Mouse (Mus musculus) kidney, adult 11 months (tissue): ENCODE data around the gene Adat1.
"Not testable (repeated sequence)": the region's sequence is repeated elsewhere in the genome, so short reads cannot be mapped to it uniquely, and the experiment has no call there.

Source experiments
- DNase-seq: peaks from one replicate; pipeline ENCODE4 v3.0.0; 2022

The Adat1 gene

DNA sequence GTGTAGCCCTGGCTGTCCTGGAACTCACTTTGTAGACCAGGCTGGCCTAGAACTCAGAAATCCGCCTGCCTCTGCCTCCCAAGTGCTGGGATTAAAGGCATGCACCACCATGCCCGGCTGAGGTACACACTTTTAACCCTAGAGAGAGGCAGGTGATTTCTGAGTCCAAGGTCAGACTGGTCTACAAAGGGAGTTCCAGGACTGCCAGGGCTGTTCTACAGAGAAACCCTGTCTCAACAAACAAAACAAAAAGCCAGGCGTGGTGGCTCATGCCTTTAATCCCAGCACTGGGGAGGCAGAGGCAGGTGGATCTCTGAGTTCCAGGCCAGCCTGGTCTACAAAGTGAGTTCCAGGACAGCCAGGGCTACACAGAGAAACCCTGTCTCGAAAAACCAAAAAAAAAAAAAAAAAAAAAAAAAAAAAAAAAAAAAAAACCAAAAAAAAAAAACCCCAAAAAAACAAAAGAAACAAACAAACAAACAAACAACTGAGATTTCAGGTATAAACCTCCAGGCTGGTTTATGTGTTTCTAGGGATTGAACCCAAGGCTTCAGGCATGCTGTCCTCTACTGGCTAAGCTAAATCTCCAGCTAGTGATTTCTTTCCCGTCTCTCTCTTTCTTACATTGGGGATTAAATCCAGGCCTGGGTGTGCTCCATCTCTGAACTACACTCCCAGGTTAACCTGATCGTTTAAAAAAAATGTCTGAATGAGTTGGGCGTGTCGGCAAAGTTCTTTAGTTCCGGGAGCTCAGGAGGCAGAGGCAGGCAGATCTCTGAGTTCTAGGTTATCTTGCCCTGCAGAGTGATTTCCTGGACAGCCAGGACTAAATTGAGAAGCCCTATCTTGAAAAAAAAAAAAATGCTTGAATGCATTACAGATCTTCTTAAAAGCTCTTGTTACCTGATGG lies 53.8 kb downstream of the Adat1 start:
- not testable (repeated sequence) for DNase-seq

DNA sequence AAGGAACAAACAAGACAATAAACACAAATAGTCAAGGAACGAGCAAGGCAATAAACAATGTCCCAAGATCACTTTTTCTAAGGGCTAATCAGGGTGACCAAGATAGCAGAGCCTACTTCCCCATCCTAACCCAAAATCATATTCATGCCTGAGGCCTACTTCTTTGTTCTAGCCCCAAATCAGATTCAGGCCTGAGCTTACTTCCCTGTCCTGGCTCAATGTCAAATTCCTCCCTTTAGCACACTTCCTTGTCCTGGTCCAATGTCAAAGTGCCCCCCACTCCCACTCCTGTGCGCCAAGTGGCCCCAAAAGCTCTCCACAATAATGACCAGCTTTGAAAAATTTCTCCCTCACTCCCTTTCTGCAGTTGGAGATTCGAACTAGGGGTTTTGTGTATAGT lies 54.9 kb downstream of the Adat1 start:
- DNase-seq = no peak

DNA sequence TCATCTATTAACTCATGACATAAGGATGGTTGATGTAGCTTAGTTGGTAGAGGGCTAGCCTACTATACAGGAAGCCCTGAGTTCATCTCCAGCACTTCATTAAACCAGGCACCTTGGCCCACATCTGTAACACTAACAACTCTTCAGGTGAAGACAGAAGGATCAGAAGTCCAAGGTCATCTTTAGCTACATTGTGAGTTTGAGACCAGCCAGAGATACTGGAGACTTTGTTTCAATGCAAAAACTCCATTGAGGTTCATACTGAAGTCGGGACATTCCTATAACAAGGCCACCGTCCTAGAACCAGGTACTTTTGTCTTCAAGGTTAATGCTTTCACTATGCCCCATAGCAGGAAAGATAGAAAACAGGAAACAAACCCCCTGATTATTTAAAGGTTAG lies 57.9 kb downstream of the Adat1 start:
- no peak for DNase-seq

DNA sequence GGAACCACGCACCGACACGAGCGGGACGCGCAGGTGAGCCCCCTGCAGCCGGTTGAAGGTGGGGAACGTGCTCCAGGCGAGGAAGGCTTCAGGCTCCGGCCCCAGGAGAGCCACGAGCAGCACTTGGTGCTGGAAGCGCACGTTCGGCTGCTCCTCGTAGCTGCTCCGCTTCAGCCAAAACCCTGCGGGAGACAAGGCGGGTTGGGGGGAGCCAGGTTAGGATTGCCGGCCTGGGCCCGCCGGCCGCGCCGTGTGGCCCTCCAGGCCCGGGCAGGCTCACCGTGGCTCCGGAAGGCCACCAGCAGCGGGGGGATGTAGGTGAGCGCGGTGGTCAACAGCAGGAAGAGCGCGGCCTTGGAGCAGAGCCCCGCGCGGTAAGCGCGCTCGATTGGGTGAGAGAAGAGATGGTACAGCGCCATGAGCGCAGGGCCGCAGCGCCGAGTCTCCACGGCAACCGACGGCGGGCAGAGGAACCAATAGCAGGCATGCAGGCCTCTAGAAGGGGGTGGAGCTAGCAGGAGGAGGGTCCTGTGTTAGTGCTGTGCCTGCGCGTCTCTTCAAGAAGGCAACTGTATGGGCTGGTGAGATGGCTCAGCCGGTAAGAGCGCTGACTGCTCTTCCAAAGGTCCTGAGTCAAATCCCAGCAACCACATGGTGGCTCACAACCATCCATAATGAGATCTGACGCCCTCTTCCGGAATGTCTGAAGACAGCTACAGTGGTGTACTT lies 58.6 kb downstream of the Adat1 start, which contains the start of gene Tmem231:
Gene Tmem231 (minus strand): TSS at position 534 of the 729 bp plus-strand sequence.
- DNase-seq = peak; percentile 90

- peak; percentile 78 for DNase-seq
Measured at GRCm38 (mm10) chr8:111932580-111933336, 59.3 kb downstream of the Adat1 start.

GRCm38 (mm10) chr8:111931721-111932120 lies 60.4 kb downstream of the Adat1 start:
- DNase-seq = no peak

DNA sequence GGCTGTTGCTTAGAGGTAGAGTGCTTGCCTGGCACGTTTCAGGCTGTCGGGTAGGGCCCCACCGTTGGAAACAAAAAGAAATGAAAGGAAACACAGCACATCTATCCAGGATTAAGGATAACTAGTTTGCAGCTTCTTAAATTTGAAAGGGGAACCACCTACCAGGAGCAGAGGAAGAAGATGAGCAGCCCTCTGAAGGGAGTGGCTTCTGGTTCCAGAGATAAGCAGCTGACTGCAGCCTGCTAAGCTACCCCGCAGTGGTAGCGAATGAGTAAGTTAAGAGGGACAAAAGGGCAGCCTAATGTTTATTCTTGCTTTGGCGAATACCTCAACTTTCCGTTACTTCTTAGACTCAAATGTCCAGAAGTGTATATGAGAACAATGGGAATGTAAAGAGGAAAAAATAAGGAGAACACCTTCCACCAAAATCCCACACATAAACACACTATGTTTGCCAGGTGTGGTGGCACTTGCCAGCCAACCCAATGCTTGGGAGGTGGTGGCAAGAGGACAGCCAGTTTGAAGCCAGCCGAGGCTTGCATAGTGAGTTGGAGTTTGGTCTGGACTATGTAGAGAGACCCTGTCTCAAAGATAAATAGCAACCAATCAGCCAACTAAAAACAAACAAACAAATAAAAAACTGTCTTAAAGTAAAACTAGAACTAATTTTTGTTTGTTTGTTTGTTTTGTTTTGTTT lies 62.3 kb downstream of the Adat1 start:
- no peak for DNase-seq

- no peak for DNase-seq
Measured at GRCm38 (mm10) chr8:111924976-111925375, 67.1 kb downstream of the Adat1 start.

DNA sequence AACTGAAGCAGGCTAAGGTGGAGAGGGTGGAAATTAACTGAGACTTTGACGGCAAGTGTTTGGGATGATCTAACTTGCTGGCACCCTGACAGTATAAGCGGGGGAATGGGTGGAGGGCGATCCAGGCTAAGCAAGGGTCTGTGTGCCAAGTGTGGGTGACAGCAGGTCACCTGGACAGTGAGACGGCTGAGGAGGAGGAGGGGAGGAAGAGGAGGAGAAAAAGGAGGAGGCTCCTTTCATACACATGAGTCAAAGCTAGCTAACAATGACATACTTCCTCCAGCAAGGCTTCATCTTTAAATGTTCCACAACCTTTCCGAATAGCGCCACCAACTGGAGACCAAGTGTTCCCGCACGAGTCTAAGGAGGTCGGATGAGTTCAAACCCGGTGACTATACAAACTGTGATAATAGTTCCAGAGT lies 68.7 kb downstream of the Adat1 start:
- peak; percentile 15 for DNase-seq

DNA sequence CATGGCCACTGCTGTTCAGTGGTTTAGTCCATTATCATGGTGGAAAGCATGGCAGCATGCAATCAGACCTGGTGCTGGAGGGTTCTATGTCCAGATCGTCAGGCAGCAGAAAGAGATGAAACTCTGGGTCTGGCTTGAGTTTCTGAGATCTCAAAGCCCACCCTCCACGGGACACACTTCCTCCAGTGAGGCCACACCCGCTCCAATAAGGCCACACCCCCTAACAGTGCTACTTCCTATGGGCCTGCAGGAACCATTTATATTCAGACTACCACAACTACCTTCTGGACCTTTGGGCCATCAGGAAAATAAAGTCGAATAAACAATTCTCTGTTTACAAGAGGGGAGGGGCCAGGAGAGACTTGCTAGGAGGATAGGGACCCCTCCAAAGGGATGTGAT lies 71.1 kb downstream of the Adat1 start:
- DNase-seq = no peak

DNA sequence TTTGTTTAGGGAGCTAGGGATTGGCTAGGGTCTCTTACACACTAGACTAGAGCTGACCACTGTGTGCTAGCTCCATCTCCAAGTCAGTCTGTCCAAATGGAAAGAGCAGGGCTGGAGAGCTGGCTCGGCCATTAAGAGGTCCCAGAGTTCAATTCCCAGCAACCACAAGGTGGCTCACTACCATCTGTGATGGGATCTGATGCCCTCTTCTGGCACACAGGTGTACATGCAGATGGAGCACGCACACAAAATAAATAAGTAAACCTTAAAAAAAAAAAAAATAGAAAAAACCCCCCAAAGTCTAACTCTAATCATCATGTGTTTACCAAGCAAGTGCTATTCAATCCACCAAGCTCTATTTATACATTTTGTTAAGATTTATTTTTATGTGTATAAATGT lies 72.4 kb downstream of the Adat1 start:
- DNase-seq = no peak
